Mouse (Mus musculus): ENCODE data around the gene Plekhh3. TPM values are rescaled to one million over a fixed set of nuclear protein-coding genes. Genes with fewer than 3 reads are reported as not detected.

Plekhh3 gene
- total RNA-seq (2015; ENCODE audit: low replicate concordance), result not detected in 2 replicates
- not detected in 2 replicates for total RNA-seq (2017; ENCODE audit: low replicate concordance)

DNA sequence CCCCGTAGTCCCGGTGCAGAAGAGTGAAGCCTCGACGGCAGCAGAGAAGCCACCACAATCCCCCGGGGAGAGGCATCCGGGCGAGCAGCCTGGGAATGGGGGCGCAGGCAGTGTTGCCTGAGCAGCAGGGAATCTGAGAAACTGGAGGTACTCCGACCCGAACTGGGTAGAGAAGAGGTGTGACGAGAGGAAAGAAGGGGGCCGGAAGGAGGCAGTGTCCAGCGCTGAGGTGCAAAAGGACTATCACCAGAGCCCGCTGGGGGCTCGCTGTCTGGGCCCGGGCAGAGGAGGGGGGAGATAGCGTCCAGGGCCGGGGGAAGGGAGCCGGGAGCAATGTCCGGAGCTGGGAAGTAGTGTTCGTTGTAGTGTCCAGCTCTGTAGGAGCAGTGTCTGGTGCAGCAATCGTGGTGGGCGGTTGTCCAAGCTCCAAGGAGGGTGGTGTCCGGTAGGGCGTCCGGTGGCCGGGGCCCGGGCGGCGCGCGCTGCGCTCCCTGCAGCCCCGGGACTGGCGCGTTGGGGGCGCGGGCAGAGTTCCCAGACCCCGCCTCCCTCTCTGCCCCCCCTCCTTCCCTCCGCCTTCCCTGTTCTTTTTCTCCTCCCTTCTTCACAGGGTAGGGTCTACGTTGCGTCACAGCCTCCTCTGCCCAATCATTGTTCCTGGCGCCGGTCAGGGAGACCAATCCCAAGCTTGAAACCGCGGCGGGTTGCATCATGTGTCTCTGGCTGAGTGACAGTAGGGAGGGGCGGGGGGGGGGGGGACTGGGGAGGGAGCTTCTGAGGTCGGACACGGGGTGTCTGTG, at the start of gene Plekhh3:
TSS of gene Plekhh3 (minus strand) at position 541 of the 800 bp plus-strand sequence.
- no peak for ATAC-seq (replicated peaks; ENCODE audit: low FRiP score, poor library complexity, severe bottlenecking)

- no peak for ATAC-seq (replicated peaks; ENCODE audit: low FRiP score, poor library complexity, severe bottlenecking)
These were observed 49.7 kb upstream of the Plekhh3 start for GRCm38 (mm10) chr11:101220853-101221252.

GRCm38 (mm10) chr11:101218436-101219055, 47.4 kb upstream of the Plekhh3 start:
- no peak for ATAC-seq (replicated peaks; ENCODE audit: low FRiP score, poor library complexity, severe bottlenecking)

GRCm38 (mm10) chr11:101216936-101217335, 45.8 kb upstream of the Plekhh3 start:
- ATAC-seq (replicated peaks; ENCODE audit: low FRiP score, poor library complexity, severe bottlenecking), result no peak

DNA sequence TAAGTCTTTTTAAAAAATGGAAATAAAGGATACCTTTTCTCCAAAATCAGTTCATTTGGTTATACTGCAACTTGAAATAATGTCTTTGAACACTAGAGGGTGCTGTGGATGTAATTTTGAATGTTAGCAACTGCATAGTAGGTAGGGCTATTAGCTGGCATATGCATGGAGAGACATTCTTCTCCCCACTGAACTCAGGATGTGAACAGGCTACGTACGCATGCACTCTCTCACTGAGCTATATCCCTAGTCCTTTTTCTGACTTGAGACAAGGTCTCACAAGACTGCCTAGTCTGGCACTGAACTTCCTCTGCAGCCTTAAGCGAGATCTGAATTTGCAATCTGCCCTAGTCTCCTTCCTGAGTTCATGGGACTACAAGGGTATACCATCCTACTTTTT, 40.8 kb upstream of the Plekhh3 start:
- ATAC-seq (replicated peaks; ENCODE audit: low FRiP score, poor library complexity, severe bottlenecking), result peak; percentile 85

DNA sequence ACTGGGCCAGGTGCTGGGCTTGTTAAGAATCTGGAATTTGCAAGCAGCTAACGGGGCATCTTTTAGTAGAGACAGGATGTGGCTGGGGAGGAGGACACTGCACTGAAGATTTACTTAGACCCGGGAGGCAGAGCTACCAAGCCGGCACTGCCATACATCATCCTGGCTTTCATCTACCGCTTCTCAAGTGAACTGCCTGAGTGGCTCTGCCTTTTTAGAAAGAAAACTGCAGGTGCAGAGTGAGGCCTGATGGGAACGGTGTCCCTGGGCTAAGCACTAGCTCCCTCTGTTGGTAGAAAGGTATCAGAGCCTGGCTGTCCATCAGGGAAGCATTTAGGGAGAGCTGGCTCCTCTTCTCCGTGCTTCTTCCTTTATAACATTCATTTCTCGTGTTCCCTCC, 29.8 kb upstream of the Plekhh3 start:
- peak; percentile 74 for ATAC-seq (replicated peaks; ENCODE audit: low FRiP score, poor library complexity, severe bottlenecking)

- ATAC-seq (replicated peaks; ENCODE audit: low FRiP score, poor library complexity, severe bottlenecking), result peak; percentile 71
These were observed 28.4 kb upstream of the Plekhh3 start for GRCm38 (mm10) chr11:101199555-101199954.

GRCm38 (mm10) chr11:101196175-101196574, 25.0 kb upstream of the Plekhh3 start:
- ATAC-seq (replicated peaks; ENCODE audit: low FRiP score, poor library complexity, severe bottlenecking), result no peak

DNA sequence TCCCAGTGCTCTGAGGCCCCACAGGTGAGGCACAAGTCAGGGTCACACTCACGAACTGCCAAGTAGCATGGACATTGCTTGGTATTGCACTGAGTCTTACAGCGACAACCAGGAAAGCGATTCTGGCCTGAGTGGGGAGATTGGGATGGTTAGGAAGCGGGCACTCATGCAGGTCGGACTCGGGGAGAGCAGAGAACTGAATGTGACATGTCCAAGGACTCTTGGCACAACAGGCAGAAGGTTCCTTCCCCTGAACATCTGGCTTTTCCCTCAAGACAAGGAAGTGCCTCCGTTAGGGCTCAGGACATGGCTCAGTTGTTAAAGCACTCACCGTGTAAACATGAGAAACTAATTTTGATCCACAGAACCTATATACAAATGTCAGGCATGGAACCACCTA, 24.4 kb upstream of the Plekhh3 start:
- no peak for ATAC-seq (replicated peaks; ENCODE audit: low FRiP score, poor library complexity, severe bottlenecking)

DNA sequence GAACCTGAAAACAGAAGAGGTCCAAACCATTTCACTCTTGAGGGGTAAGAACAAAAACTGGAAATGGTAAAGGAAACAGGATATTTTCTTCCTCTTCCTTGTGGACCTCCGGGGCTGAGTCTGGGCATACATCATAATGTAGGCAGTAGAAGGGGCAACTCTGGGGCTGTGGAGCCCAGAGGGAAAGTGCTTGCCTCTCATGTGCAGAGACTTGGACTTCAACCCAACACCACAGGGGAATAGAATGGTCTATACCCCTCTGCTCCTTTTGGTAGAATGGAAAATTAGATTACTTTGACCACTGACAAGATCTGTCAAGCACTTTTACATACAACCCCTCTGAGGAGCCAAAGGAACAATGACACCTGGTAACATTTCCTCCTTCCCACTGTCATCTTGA, 23.9 kb upstream of the Plekhh3 start:
- no peak for ATAC-seq (replicated peaks; ENCODE audit: low FRiP score, poor library complexity, severe bottlenecking)

DNA sequence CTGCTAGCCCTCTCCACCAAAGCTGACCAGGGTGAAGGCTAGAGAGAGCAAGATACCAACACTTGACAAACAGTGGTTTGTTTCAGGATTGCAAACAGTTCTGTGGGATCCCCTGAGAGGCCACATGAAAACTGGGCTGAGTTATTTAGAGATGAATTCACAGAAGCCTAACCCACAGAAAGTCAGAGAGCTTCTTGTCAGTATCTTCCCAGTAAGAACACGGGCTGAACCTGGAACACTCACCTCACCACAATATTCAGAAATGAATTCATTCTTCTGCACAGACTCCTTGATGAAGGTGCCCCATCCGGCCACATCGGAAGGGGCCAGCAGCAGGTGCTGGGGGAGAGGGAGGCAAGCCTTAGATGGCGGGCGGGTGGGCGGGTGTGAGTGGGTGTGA, 23.5 kb upstream of the Plekhh3 start:
- no peak for ATAC-seq (replicated peaks; ENCODE audit: low FRiP score, poor library complexity, severe bottlenecking)

DNA sequence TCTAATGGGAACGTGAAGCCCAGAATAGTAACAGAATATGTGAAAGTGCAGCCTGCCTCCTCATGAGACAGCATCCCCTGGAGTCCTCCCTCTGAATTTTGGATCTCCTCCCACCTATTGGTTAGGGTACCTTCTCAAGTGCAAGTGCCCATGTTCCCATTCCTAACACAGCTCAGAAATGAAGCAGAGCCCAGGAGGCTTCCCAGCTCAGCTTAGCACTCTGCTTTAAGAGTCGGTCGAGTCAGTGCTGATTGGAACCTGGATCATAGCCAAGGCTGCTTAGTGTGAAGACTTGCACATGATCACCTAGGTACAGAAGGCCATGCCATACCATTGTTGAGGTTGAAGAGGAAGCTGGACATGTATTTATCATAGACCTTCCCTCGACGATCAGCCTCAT, 23.0 kb upstream of the Plekhh3 start:
- no peak for ATAC-seq (replicated peaks; ENCODE audit: low FRiP score, poor library complexity, severe bottlenecking)

- no peak for ATAC-seq (replicated peaks; ENCODE audit: low FRiP score, poor library complexity, severe bottlenecking)
These were observed 21.9 kb upstream of the Plekhh3 start for GRCm38 (mm10) chr11:101193076-101193475.

GRCm38 (mm10) chr11:101192646-101193045, 21.5 kb upstream of the Plekhh3 start:
- no peak for ATAC-seq (replicated peaks; ENCODE audit: low FRiP score, poor library complexity, severe bottlenecking)

GRCm38 (mm10) chr11:101191919-101192470, 20.8 kb upstream of the Plekhh3 start:
- no peak for ATAC-seq (replicated peaks; ENCODE audit: low FRiP score, poor library complexity, severe bottlenecking)

GRCm38 (mm10) chr11:101190913-101191907, 20.1 kb upstream of the Plekhh3 start:
- ATAC-seq (replicated peaks; ENCODE audit: low FRiP score, poor library complexity, severe bottlenecking), result no peak

- peak; percentile 82 for ATAC-seq (replicated peaks; ENCODE audit: low FRiP score, poor library complexity, severe bottlenecking)
These were observed 19.2 kb upstream of the Plekhh3 start for GRCm38 (mm10) chr11:101190181-101190912.

DNA sequence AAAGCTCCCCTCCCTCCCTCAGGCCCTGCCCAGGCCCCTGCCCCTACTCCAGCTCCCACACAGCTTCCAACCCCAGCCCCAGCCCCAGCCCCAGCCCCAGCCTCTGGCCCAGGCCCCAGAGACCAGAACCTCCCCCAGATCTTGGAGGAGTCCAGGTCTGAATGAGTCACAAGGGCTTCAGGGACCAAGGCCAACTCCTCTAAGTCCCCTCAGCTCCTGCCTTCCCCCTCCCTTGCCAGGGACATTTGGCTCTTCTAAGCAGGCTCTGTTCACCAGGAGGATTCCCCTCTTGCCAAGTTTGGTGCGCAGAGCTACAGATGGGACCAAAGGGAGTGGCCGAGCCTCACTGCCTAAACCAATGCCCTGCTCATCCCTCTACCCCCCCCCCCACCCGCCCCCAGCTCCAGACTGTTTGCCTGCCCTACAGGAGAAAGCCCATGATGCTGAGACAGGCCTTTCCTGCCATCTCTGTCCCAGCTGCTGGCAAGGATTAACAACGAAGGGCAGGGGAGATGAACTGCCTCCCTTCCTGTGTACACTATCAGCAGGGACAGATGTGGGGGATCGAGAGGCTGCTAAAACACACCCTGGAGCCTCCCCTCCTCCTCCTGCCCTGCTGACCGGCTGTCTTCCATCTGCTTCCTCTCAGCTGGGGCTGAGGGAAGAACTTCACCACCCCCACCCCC, 18.5 kb upstream of the Plekhh3 start:
- peak; percentile 91 for ATAC-seq (replicated peaks; ENCODE audit: low FRiP score, poor library complexity, severe bottlenecking)

Data from erythroid progenitor cell, adult 5-6 weeks (primary cell).